Mouse (Mus musculus) thymus, adult 2 months (tissue): ENCODE data around the gene Gpr157. TPM values are rescaled to one million over a fixed set of nuclear protein-coding genes. Genes with fewer than 3 reads are reported as not detected.

Source experiments
- DNase-seq: peaks from one replicate; pipeline ENCODE4 v3.0.0; 2021
- H3K27ac ChIP-seq: fragments of 200-500 bp; 2 replicates; pipeline ENCODE4 v1.5.1; 2012; ENCODE audit warnings: low read length, control low read depth; ENCODE audit not compliant: control insufficient read depth, insufficient read depth
- H3K27me3 ChIP-seq: fragments of 200-500 bp; 2 replicates; pipeline ENCODE4 v1.6.1; 2012; ENCODE audit warnings: mild to moderate bottlenecking, low read length, moderate library complexity, mixed read lengths; ENCODE audit not compliant: control insufficient read depth, insufficient read depth
- H3K36me3 ChIP-seq: fragments of 200-500 bp; 2 replicates; pipeline ENCODE4 v1.6.1; 2012; ENCODE audit warnings: mild to moderate bottlenecking, low read length, moderate library complexity; ENCODE audit not compliant: control insufficient read depth, insufficient read depth
- H3K4me1 ChIP-seq: fragments of 200-500 bp; replicated peaks from 2 replicates; pipeline ENCODE4 v1.6.1; 2012; ENCODE audit warnings: low read length; ENCODE audit not compliant: control insufficient read depth, insufficient read depth
- H3K4me3 ChIP-seq: fragments of 200-500 bp; 2 replicates; pipeline ENCODE4 v1.5.1; 2012; ENCODE audit warnings: mild to moderate bottlenecking, low read length, control low read depth, moderate library complexity; ENCODE audit not compliant: control insufficient read depth, insufficient read depth
- CTCF ChIP-seq: fragments of 200-500 bp; IDR thresholded peaks from 2 replicates; pipeline ENCODE4 v1.5.1; 2012; ENCODE audit warnings: mild to moderate bottlenecking, control low read depth, low read length, moderate library complexity, borderline replicate concordance; ENCODE audit not compliant: control insufficient read depth, poor library complexity, insufficient read depth; ENCODE audit errors: extremely low read depth
- POLR2A ChIP-seq: fragments of 200-500 bp; IDR thresholded peaks from 2 replicates; pipeline ENCODE4 v1.6.1; 2012; ENCODE audit warnings: mild to moderate bottlenecking, low read length, control low read depth, moderate library complexity; ENCODE audit not compliant: control insufficient read depth, poor library complexity, insufficient read depth; ENCODE audit errors: extremely low read depth
- WGBS: fragments of 180-500 bp; shearing (Covaris S2); methylation state at CpG from one replicate; pipeline ENCODE4 v1.1.7; 2018; 5-methylcytosine and 5-hydroxymethylcytosine counted together
- polyA plus RNA-seq: library from polyadenylated mRNA; depleted of rRNA; stranded (reverse); fragments of >200 nt; gene quantifications from 2 replicates; pipeline ENCODE4 v1.2.3, GENCODE M21; 2012; rRNA removed

The Gpr157 gene
- polyA plus RNA-seq, 1 experiment, result 7.4 TPM

DNA sequence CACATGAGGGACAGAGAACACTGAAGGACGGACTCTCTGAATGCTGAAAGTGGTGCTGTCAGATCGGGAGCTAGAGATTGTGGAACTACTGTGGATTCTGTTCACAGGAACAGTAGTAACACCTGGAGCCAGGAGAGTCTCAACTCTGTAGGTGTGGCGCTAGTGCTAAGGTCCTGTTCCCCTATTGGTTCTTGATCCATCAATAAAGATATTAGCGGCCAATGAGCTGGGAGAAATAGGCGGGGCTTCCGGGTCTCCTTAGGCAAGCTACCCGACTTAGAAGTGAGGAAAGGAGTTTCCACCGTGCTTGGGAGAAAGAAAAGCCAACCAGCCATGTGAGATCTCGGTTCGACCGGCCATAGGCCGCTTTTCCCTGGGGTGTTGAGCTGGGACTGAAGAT is 57.1 kb downstream of the Gpr157 start:
- no peak for TF ChIP-seq CTCF
- no peak for TF ChIP-seq POLR2A
- WGBS, result 81% methylated on average over 12 of the region's 12 CpGs
- Histone ChIP-seq H3K4me3 (no peak overlapping the region), H3K4me1 (no peaks in the 10 kb centered on the region), H3K27ac (no peak overlapping the region), H3K27me3 (no peaks in the 10 kb centered on the region), H3K36me3 (no peaks in the 10 kb centered on the region)
- DNase-seq, result no peak

- WGBS, result 94% methylated on average over 4 of the region's 4 CpGs
- Histone ChIP-seq H3K4me3 (no peak overlapping the region), H3K27me3 (no peaks in the 10 kb centered on the region), H3K27ac (no peak overlapping the region), H3K4me1 (no peaks in the 10 kb centered on the region), H3K36me3 (no peaks in the 10 kb centered on the region)
- TF ChIP-seq POLR2A, result no peak
- TF ChIP-seq CTCF, result no peak
- DNase-seq, result no peak
These were observed 59.1 kb downstream of the Gpr157 start for GRCm38 (mm10) chr4:150146286-150146685.

DNA sequence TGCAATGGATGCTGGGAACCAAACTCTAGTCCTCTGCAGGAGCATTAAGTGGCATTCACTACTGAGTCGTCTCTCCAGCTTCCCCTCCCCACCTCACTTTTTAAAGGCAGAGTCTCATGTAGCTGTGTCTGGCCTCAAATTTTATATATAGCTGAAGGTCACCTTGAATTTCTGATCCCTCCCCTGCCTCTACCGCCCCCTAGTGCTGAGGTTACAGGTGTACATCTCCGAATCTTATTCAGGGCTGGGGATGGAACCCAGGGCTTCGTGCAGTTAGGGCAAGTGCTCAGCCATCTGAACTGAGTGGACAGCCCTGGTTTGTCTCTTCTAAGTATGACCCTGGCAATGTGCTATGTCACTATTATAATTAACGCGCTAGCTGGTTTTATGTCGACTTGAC is 63.9 kb downstream of the Gpr157 start:
- 88% methylated on average over 7 of the region's 7 CpGs for WGBS
- no peak overlapping the region for H3K4me3 ChIP-seq
- no peak for DNase-seq

GRCm38 (mm10) chr4:150152483-150152882 is 65.3 kb downstream of the Gpr157 start:
- H3K4me3 ChIP-seq, result no peak overlapping the region
- TF ChIP-seq CTCF (no peak), POLR2A (no peak)
- 86% methylated on average over 8 of the region's 8 CpGs for WGBS
- H3K27me3 ChIP-seq, result no peaks in the 10 kb centered on the region
- H3K36me3 ChIP-seq, result no peaks in the 10 kb centered on the region
- DNase-seq, result no peak
- no peak overlapping the region for H3K27ac ChIP-seq
- no peaks in the 10 kb centered on the region for H3K4me1 ChIP-seq

More for the DNA sequence above, 63.9 kb downstream of the Gpr157 start:
- Histone ChIP-seq H3K36me3 (no peaks in the 10 kb centered on the region), H3K27me3 (no peaks in the 10 kb centered on the region), H3K4me1 (no peaks in the 10 kb centered on the region), H3K27ac (no peak overlapping the region)
- TF ChIP-seq CTCF, result no peak
- no peak for TF ChIP-seq POLR2A

DNA sequence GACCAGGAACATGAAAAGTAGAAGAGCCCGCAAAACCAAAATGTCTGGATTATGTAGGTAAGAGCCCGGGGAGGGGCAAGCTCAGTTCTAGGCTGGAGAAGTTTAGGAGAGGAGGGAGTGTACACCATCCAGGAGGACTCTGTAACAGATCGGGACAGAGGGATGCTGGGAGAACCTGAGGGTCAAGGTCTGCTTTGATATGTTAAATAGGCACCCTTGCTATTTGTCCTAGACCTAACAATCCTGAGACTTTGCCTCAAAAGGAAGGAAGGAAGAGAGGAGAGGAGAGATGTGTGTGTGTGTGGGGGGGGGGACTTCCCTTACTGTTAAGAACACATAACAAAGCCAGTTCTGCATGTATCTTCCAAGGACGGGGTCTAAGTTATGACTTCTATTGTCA is 68.1 kb downstream of the Gpr157 start:
- Histone ChIP-seq H3K4me1 (no peaks in the 10 kb centered on the region), H3K4me3 (no peak overlapping the region), H3K27me3 (no peaks in the 10 kb centered on the region), H3K36me3 (no peaks in the 10 kb centered on the region), H3K27ac (no peak overlapping the region)
- no peak for DNase-seq
- WGBS, result 99% methylated on average over 4 of the region's 4 CpGs
- TF ChIP-seq CTCF, result no peak
- TF ChIP-seq POLR2A, result no peak

Other genes with a start within 250 kb of the Gpr157 start
- 28.5 and 30.4 TPM in 2 replicates for gene Spsb1, start 132.3 kb upstream of the Gpr157 start, polyA plus RNA-seq
- gene H6pd, start 78.3 kb upstream of the Gpr157 start, polyA plus RNA-seq, result 138 and 152 TPM in 2 replicates
- 1.2 and 2.1 TPM in 2 replicates for gene Slc2a5, start 31.9 kb downstream of the Gpr157 start, polyA plus RNA-seq
- gene Slc2a7, start 61.6 kb downstream of the Gpr157 start, polyA plus RNA-seq, result 0.05 TPM in 1 of 2 replicates, not detected in the other
- gene Car6, start 114.0 kb downstream of the Gpr157 start, polyA plus RNA-seq, result 0.31 and 0.40 TPM in 2 replicates
- gene Eno1, start 149.4 kb downstream of the Gpr157 start, polyA plus RNA-seq, result 296 and 344 TPM in 2 replicates
- 52.5 and 62.1 TPM in 2 replicates for gene Rere, start 194.3 kb downstream of the Gpr157 start, polyA plus RNA-seq